Mouse (Mus musculus): ENCODE measurements at regions not wholly inside any gene's neighbourhood (a gene's known extent, or its start where the extent isn't known, plus 50 kb on each side); places are given as distances from the start of the nearest gene placed in this dataset.

DNA sequence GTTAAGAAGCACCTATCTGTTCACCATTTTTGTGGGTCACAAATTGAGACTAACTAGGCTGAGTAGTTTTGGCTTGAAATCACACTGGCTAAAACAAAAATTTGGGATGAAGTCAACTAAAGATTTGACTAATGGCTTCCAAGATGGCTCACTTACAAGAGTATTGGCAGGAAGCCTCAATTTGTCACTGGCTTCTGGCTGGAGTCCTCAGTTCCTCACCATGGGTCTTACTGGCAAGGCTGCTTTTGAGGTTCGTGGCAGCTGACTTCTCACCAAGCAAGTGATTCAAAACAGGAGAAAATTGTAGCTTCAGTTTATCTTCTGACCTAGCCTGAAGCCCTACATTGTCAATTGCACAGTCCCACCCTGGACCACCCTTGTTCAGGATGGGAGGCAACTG is 250.0 kb upstream of the Nbea start:
- DNase-seq (ENCODE audit: low read depth, low spot score): no peak

DNA sequence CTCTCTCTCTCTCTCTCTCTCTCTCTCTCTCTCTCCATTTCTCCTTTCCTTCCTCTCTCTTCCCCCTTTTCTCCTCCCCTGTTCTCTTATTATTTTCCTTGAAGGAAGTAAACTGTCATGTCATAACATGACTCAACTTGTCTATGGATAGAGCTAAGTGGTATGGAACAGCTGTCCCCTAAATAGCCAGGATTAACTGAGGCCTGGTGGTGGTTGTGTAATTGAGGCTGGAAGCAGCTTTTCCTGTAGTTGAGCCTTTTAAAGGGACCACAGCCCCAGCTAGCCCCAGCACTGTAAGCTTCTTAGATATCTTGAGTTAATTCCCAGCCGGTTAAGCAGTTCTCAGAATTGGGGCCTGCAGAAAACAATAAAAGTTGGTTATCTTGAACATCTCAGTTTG is 243.7 kb upstream of the Nbea start:
- DNase-seq (ENCODE audit: low read depth, low spot score): no peak

DNA sequence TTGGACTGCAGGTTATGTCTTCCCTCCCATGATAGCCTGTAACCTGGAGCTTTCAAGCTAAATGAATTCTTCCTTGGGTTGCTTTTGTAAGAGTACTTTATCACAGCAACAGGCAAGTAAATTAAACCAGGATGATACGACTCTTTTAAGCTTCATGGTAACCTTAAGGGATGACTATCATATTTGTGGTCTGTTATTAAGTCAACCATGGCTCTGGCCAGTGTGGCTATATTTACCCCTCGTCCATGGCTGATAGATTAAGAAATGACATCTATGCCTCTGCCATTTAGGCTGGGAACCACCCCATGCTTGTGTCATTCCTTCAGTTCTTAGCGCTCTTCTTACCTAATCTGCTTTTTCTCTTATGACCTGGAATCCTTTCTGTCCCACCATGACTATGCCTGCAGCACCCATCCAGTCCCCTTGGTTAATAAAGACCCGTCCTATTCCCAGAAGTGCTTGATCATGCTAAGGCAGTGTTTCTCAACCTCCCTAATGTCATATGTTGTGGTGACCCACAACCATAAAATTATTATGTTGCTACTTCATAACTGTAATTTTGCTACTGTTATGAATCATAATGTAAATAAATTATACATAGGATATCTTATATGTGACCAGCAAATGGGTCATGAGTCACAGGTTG is 214.5 kb upstream of the Nbea start:
- no peak for DNase-seq (ENCODE audit: low read depth, low spot score)

DNA sequence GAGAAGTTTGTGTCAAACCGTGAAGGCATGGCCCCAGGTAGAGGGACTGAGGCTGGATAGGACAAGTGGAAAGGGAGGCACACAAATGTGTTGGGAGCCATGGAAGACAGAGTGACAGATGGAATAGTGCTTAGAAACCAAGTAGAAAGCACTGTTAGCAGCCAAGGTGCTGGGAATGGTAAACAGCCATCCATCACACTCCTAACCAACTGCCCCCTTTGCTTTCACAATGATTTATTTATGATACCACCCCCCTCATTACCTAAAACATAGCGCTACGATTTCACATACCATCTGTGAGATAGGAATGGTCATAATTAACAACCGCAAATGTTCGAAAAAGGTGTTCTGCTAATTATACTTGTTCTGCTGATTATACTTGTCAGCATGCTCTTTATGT is 209.6 kb upstream of the Nbea start:
- no peak for DNase-seq (ENCODE audit: low read depth, low spot score)

DNA sequence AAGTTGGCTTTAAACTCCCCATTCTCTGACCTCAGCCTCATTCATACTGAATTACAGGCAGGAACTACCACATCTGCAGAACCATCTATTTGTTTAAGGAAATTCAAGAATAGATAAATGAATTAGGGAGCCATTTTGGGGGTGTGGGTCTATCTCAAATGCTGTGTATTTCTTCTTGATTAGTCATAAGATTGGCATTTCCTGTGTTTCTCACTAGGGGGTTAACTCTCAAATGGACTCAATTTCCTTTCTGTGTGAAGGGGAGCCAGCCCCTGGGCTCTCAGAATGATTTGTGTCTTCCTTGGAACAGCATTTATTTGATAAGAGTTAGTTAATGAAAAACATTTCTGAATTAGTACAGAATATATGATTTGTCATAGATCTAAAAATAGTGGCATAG is 196.8 kb upstream of the Nbea start:
- DNase-seq (ENCODE audit: low read depth, low spot score): peak; percentile 14

DNA sequence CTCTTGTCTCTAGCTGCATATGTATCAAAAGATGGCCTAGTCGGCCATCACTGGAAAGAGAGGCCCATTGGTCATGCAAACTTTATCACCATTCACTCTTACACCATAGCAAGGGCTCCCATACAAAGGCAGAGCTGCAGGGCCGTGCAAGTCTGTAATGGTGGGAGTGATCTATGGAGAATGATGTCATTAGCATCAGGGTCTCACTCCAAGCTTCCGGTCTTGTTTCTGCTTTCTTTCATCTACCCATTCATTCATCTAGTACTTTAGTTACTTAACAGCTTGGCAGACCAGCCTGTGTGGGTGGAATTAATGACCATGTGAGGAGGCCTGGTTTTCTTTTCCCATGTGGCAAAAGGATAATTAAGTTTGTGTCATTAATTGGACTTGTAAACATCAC is 196.0 kb upstream of the Nbea start:
- no peak for DNase-seq (ENCODE audit: low read depth, low spot score)

DNA sequence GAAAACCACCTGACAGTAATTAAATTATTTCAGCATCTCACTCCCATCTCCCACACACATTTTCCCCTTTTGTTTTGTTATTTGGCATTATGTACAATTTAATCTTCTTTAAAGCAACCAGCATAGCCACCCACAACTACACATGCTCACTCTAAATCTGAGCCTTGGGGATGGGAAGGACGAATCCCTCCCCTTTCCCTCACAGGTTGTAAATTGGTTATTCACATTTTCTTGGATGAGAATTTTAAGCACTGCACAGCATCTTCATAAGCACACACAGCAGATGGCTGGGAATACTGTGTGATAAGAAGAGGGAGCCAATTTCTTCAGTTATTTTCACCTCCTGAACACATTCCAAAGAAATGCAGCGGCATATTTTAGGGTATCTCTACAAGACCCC is 179.0 kb upstream of the Nbea start:
- no peak for DNase-seq (ENCODE audit: low read depth, low spot score)

DNA sequence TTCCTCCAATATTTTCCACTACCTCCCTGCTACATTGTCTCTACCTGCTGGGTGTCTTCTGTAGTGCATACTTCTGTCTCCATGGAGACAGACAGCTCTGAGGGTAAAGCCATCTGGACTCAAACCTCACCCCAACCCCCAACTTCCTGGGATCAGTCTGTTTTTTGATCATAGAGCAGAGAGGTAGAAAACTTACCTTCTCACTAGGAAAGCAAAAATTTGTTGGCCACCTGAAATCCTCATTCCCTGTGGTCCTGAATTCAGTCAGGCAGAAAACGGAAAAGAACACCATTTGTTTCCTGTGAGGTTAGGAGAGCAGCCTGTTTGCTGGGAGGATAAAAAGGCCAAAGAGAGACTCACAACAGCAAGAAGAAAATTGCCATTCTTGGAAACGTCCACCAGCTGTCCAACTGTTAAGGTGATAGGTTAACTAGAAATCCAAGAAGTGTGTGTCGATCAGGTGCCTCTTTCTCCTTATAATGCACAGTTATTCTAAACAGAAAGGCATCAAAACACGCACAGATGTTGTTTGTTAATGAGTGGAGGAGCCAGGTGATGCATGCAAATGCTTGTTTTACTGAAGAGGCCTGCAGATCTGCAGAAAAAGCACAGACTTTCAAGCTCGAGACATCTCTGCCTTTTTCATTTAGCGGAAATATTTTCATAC is 173.7 kb upstream of the Nbea start:
- peak; percentile 50 for DNase-seq (ENCODE audit: low read depth, low spot score)

DNA sequence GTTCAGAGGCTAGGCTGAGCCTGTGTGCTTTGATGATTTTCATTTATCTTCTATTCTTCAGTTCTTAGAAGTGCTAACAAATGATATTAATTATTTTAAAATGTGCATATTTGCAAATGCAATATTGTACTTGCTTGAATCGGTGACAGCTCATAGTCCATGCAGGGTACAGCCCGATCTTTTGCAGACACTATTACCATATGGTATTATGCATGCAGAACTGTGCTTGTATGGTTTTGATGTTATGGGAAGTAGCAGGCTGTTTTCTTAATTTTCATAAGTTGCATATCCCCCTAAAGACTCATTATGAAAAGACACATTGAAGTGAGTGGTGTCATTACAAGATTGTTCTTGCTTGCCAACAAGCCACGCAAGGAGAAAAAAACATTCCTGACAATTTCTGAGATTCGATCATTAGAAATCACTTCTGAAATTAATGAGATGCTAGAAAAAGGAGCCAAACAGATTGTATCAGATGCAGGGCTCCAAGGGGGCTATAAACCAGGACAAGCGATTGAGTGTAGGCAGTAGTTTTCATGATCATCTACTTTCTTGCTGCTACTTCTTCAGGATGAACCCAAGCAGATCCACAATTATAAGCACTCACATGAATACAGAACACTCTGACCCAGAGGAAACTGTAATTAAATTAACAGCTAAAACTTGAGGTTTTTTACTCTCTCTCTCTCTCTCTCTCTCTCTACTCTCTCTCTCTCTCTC is 172.8 kb upstream of the Nbea start:
- no peak for DNase-seq (ENCODE audit: low read depth, low spot score)
